Mouse (Mus musculus) heart, adult 11 months (tissue): ENCODE measurements around the gene Zfp354b.

Experiments
- DNase-seq: peaks from one replicate; pipeline ENCODE4 v3.0.0; 2022

Gene Zfp354b

DNA sequence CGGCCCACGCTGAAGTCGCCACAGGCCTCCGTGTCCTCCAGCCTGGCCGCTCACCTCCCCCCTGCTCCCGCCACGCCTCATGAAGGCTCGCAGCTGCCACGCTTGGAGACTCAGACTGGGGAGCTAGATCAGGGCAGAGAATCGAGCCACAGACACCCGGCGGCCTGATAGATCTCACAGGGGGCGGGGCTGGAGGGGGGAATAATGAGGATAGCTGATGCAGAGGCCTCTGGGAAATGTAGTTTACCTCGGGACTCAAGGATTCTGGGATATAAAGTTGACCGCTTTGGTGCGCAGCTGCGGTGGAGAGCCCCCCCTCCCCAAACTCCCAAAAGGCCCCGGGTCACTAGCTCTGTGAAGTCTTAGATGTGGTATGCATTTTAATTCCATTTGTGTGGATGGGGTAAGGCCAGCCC lies at the start of gene Zfp354b:
TSS of gene Zfp354b (minus strand) at position 183 of the 416 bp plus-strand sequence.
- DNase-seq, result peak; percentile 99

DNA sequence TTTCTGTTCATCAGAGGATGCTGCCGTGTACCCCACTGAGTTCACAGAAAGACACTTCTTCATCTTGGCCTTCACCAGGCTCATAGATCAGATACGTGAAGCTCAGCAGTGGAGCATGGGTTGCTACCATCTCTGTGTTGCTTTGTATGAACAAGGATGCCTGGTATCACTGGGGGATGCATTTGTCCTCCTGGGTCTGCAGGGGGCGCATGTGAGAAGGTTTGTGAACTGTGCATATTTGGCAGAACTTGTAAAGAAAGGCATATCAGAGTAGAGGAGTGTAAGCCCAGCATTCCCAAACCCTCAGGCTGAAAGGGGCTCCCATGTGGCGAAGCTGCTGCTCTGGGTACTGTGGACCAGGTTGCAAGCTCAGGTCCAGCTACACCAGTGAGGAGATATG lies 45.8 kb upstream of the Zfp354b start:
- DNase-seq, result peak; percentile 66

GRCm38 (mm10) chr11:50966230-50966629 lies 34.8 kb upstream of the Zfp354b start, which contains the start of gene Olfr1378:
Gene Olfr1378, plus strand, starts transcription at chr11:50966530.
- DNase-seq, result peak; percentile 45

- DNase-seq, result peak; percentile 96
These were observed 33.5 kb upstream of the Zfp354b start for GRCm38 (mm10) chr11:50964886-50965285.

GRCm38 (mm10) chr11:50953665-50954064 lies 22.2 kb upstream of the Zfp354b start, which contains the start of gene Prop1:
Gene Prop1, minus strand, starts transcription at chr11:50953765.
- peak; percentile 82 for DNase-seq

- DNase-seq, result peak; percentile 44
These were observed 20.9 kb upstream of the Zfp354b start for GRCm38 (mm10) chr11:50952290-50952689.

DNA sequence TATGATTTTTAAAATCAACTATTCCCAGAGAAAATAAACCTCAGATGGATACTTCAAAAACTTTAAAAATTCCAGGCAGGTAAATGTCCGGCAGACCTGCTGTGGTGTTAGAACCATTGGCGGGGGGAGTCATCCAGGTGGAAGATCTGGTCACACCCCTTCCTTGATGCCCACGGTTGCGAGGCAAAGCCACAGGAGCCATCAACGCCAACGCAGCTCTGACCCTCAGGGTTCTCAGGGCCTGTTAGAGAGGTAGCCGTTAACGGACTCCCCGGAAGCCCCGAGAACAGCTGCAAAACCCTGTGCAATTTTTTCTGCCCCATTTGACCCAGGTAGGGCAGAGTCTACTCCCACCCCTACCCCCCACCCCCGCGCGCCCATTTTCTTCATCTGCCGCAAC lies 12.1 kb upstream of the Zfp354b start, which contains the start of gene 4933414I15Rik:
TSS of gene 4933414I15Rik (minus strand) at position 260 of the 400 bp plus-strand sequence.
- DNase-seq, result peak; percentile 81

- DNase-seq, result peak; percentile 73
These were observed 11.0 kb upstream of the Zfp354b start for GRCm38 (mm10) chr11:50942386-50942785.

DNA sequence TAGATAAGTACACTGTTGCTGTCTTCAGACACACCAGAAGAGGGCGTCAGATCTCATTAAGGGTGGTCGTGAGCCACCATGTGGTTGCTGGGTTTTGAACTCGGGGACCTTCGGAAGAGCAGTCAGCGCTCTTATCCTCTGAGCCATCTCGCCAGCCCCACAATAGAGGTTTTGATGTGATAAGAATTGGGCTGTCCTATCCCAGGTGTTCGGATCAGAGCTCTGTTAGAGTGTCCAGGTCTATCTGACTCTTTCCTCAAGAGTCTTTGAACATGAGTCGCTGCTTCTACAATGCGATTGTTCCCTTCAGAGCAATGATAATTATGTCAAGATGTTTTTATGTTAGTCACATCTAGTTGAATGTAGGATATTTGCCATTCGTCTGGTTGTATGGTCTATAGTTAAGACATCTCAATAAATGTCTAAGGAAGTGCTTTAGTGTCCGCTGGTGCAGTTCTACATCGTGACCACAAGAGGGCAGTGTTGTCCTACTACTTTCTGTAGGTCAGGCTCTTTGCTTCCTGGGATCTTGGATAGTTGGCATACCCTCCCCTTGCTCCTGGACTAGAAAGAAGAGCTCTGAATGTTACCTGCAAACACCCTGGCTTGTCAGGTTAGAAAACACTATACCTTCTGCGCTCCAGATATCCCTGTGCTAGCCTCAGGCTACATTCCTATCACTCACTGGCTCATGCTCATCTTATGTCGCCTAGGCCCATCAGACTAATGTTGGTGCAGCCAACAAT lies 8.4 kb upstream of the Zfp354b start:
- DNase-seq, result peak; percentile 87

DNA sequence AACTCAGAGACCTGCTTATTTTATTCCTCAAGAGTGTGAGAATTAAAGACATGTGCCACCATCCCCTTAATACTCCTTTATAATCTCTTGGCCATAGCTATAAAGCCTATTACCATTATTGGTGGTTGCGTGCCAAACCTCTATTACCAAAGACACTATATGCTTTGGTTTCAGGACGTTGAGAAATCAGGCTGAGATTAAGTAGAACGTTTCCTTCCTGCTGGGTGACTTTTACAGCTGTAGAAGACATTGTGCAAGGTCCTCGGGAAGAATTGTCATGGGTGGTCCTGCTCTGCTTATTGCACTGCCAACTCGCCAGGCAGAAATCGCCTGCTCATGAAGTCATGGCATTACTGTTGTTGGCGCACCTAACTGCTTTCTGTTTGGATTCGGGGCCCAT lies 7.0 kb upstream of the Zfp354b start:
- DNase-seq, result peak; percentile 27

GRCm38 (mm10) chr11:50932040-50932439 lies 607 bp upstream of the Zfp354b start:
- no peak for DNase-seq

GRCm38 (mm10) chr11:50931021-50931420 lies 412 bp downstream of the Zfp354b start:
- DNase-seq, result no peak

DNA sequence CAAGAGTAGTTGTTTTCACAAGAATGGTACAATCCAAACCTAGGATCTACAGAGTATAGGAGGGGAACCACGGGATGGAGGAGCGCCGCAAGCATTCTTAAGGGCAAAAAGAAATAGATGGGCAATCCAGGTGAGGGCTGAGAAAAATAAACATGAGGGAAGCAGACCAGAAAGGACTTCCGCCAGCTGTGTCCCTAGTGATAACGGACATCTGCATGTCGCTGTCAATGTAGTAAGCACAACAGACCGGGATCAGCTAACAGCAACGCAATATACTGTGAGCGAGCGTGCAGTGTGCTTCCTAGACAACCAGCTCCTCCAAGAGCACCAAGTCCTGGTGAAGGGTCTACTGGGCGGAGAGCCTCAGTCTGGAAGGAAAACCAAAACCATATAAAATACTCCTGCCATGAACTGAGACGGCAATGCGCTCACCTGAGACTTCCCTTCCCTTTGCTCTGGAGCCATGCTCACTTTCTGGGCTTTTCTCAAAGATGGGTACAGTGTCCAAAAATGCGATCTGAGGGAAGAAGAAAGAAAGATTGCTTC lies 891 bp downstream of the Zfp354b start:
- peak; percentile 88 for DNase-seq

- DNase-seq, result peak; percentile 99
These were observed 15.6 kb downstream of the Zfp354b start, which contains the start of gene Zfp2 for GRCm38 (mm10) chr11:50915671-50916320. Gene Zfp2, minus strand, starts transcription at chr11:50916165.

DNA sequence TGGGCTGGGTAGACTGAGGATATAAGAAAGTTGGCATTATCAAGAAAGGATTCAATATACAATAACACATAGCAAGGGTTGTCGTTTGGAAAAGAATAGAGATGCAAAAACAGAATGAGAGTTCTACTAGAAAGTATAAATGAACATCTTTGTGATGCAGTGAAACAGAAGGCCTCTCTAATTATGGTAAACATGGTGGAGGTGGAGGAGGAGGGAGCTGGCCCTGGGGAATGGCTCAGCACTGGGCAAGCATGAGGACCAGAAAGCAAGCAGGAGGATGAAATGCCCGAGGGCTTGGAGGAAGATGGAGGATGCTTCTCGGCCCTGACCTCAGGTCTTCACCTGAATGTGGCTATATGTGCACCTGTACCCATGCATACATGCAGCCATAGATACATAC lies 17.0 kb downstream of the Zfp354b start:
- DNase-seq, result peak; percentile 18

DNA sequence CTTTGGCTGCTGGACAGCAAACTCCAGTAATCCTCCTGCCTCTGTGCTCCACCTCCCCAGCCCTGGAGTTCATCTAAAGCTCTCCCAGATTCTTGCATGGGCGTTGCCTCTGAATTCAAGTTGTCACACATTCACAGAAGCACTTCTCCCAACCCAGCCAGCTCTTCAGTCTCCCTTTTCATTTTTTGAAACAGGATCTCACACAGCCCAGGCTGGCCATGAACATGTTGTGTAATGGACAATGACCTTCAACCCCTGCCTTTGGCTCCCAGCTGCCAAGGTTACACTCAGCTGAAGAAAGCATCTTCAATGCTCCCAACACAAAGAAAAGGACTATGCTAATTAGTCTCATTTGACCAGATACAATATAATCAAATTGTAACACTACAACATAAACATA lies 18.1 kb downstream of the Zfp354b start:
- DNase-seq, result peak; percentile 48

DNA sequence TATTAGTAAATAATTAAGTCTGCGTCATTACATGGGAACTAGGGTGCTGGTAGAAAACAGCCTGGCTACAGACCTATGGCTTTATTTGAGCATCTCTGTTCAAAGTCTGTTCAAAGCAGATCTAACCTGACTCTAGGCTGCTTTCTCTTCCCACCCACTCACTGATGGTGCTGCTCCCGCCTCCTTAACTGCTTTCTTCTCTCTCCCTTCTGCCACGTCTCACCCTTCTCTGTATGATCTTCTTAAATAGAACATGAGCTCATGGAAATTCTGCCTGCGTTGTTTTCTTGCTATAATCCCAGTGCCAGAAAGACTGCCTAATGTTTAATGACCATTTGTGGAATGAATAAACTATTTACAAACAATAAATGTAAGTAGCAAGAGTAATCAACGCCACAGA lies 23.3 kb downstream of the Zfp354b start:
- peak; percentile 9 for DNase-seq

DNA sequence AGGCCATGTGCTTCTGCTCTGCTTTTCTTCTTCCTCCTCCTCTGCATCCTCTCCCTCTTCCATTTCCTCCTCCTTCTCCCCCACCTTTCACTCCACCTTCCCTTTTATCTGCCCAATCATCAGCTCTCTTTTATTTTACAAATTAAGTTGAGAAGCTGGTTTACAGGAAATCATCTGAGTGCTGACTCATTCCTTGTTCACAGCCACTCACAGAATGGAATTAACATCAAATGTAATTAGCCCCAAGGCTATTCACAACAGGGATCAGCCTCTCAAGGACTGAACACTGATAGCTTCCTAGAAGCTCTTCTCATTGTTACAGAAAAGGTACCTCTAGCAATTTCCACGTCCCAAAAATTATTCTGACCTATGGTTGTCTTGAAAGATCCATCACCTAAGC lies 34.1 kb downstream of the Zfp354b start:
- DNase-seq, result no peak

DNA sequence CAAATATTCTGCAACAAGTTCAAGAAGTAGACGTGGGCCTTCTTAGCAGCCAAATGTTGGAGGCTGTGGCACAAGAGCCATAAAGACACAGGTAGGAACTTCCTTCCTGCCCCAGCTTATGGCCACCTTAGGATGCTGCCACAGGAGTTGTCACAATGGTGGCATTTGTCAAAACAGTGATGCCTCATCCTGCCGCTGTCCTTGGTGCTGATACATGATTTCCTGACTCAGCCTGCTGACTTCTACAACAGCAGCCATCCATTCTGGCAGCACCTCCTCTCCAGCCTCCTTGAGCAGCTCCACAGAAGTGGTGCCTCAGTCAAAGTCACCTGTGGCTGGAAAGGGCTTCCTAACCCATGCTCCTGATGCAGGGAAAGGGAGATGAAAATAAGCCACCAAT lies 39.0 kb downstream of the Zfp354b start:
- peak; percentile 62 for DNase-seq

DNA sequence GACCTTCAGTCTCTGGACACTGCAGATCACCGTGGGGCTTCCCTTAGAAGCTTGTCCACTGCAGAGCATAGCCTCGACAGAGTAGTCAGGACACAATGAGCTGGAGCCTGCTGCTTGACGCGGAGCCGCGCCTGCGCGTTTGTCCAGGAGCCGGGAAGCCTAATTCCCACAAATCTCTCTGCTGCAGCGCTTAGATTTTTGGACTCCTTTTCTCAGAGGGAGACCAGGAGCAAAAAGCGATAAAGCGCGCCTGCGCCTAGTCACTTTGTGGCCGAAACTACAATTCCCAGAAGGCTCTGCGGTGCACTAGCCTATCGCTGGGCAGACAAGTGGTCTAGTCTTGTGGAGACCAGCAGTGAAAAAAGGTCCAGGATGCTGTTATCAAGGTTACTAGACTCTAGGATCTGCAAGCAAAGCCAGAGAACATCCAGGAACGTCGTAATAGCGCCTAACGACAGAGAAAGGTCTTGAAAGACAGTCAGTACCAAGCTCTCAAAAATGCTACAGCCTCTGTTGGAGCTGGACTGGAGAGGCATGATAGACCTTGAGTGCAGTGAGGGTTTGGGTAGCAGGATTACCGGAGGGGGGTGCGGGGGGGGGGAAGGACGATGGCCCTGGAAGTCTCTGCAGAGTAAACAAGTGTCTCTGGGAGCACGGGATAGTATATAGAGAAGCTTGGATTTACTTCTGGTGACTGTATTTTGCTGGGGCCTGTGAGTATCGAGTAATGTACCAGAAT lies 43.9 kb downstream of the Zfp354b start, which contains the start of gene Zfp454:
TSS of gene Zfp454 (minus strand) at position 262 of the 739 bp plus-strand sequence.
- DNase-seq, result peak; percentile 99

GRCm38 (mm10) chr11:50886933-50887293 lies 44.5 kb downstream of the Zfp354b start:
- DNase-seq, result no peak

DNA sequence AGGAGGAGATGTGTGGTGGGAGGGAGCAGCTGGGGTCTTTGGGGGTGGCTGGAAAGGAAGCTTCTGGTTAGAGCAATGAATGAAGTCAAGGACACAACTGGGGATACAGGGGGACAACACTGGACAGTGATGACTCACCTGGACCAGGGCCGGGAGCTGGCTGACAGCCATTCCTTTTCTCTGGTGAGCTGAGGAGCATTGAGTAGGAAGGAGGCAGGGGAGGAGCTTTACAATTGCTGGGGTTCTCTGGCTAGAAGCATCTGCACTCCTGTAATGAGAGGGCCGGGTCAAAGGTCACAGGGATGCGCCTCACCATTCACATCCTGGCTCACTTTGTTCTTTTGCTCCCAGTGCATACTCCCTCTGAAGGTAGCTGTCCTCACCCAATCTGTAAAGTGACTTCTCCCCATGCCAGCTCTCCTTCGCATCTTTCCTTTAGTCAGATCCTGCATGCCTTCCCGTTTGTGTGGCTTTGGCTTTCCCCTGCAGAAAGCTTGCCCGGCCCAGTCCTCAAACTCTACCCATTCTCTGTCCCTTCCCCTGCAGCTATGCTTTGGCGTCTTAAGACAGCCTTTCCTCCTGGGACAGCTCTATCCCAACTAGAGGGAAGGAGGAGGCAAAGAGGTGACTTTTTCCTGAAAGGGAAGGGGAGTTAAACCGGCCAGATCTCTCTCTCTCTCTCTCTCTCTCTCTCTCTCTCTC lies 45.1 kb downstream of the Zfp354b start:
- DNase-seq, result peak; percentile 83
